Mouse (Mus musculus) liver, embryonic 15.5 days (tissue): ENCODE results near the gene Ltbp1. TPM values are rescaled to one million over a fixed set of nuclear protein-coding genes. Genes with fewer than 3 reads are reported as not detected.

Source experiments
- ATAC-seq: fragments of 200-750 bp; cut with Nextera tagmentation; 2 replicates; pipeline ENCODE4 v1.8.0; 2017; ENCODE audit warnings: moderate number of reproducible peaks, mild to moderate bottlenecking, moderate library complexity; ENCODE audit not compliant: insufficient read depth
- H3K27ac ChIP-seq: fragments of 300-500 bp; sonication (generic); replicated peaks from 2 replicates; pipeline ENCODE4 v1.5.1; 2015; ENCODE audit warnings: mild to moderate bottlenecking, inconsistent platforms
- H3K27me3 ChIP-seq: fragments of 300-500 bp; sonication (generic); 2 replicates; pipeline ENCODE4 v1.6.1; 2015; ENCODE audit warnings: mild to moderate bottlenecking, inconsistent platforms
- H3K36me3 ChIP-seq: fragments of 300-500 bp; sonication (generic); replicated peaks from 2 replicates; pipeline ENCODE4 v1.6.1; 2015; ENCODE audit warnings: moderate library complexity, mild to moderate bottlenecking, inconsistent platforms
- H3K4me1 ChIP-seq: fragments of 300-500 bp; sonication (generic); replicated peaks from 2 replicates; pipeline ENCODE4 v1.6.1; 2015; ENCODE audit warnings: inconsistent platforms
- H3K4me2 ChIP-seq: fragments of 300-500 bp; sonication (generic); 2 replicates; pipeline ENCODE4 v1.6.1; 2015; ENCODE audit warnings: moderate library complexity, mild to moderate bottlenecking, inconsistent platforms
- H3K4me3 ChIP-seq: fragments of 300-500 bp; sonication (generic); replicated peaks from 2 replicates; pipeline ENCODE4 v1.5.1; 2015; ENCODE audit warnings: mild to moderate bottlenecking, inconsistent platforms
- H3K9ac ChIP-seq: fragments of 300-500 bp; sonication (generic); 2 replicates; pipeline ENCODE4 v1.6.1; 2015; ENCODE audit warnings: moderate library complexity, mild to moderate bottlenecking, inconsistent platforms
- H3K9me3 ChIP-seq: fragments of 300-500 bp; sonication (generic); replicated peaks from 2 replicates; pipeline ENCODE4 v1.6.1; 2016; ENCODE audit warnings: inconsistent platforms
- WGBS: fragments of 180-500 bp; shearing (Covaris S2); methylation state at CpG from one replicate; pipeline ENCODE4 v1.1.7; 2015; ENCODE audit warnings: mixed read lengths; ENCODE audit not compliant: insufficient replicate concordance; 5-methylcytosine and 5-hydroxymethylcytosine counted together
- polyA plus RNA-seq: library from polyadenylated mRNA; unstranded; fragments of >200 nt; fragmentation: Nextera tagmentation; extraction: Ambion mirVana; gene quantifications from 2 replicates; pipeline ENCODE4 v1.2.1, GENCODE M21; 2015

Ltbp1 gene
- polyA plus RNA-seq: 1.8 and 1.9 TPM in 2 replicates

DNA sequence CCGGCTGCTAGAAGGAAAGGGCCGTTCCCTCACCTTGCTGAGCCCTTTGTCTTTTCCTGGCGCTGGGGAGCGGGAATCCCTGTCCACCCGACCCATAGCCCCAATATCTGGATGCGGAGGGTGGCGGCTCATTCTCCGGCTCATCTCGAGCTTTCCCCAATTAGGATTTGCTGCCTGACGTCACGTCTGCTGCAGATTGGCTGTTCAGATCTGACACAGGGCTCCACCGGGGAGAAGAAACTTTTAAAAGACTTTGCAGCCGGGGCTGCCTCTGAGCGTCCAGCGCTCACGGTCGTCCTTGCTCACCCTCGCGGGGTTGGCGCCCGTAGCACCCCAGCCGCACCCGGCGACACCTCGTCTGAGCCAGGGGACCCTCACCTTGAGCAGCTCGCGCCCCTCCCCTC is at the start of gene Ltbp1:
Ltbp1 (plus strand) TSS at position 288 of the 404 bp plus-strand sequence.
- ATAC-seq: peak; percentile 71
- peak within 1 kb of the TSS; percentile 37 for H3K9ac ChIP-seq
- peak within 1 kb of the TSS; percentile 90 for H3K4me2 ChIP-seq
- H3K36me3 ChIP-seq: no peaks in the 10 kb centered on the region
- H3K4me1 ChIP-seq: peaks cover 20% of the 10 kb centered on the region
- no peaks in the 10 kb centered on the region for H3K9me3 ChIP-seq
- H3K27me3 ChIP-seq: peaks cover 30% of the 10 kb centered on the region
- H3K4me3 ChIP-seq: peak within 1 kb of the TSS; percentile 62
- 0% methylated on average over 26 of the region's 27 CpGs for WGBS
- no peak within 1 kb of the TSS for H3K27ac ChIP-seq

- no peak overlapping the region for H3K27ac ChIP-seq
- 55% methylated on average over 6 of the region's 6 CpGs for WGBS
- no peak for ATAC-seq
These were observed 45.7 kb upstream of the Ltbp1 start for GRCm38 (mm10) chr17:74959481-74960245.

GRCm38 (mm10) chr17:74963222-74963621 is 42.1 kb upstream of the Ltbp1 start:
- H3K27ac ChIP-seq: no peak overlapping the region
- 39% methylated on average over 8 of the region's 8 CpGs for WGBS
- H3K9me3 ChIP-seq: no peaks in the 10 kb centered on the region

More at GRCm38 (mm10) chr17:74959481-74960245, 45.7 kb upstream of the Ltbp1 start:
- Histone ChIP-seq H3K9ac (no peak overlapping the region), H3K9me3 (no peaks in the 10 kb centered on the region), H3K36me3 (no peaks in the 10 kb centered on the region), H3K4me2 (no peak overlapping the region), H3K4me3 (no peak overlapping the region), H3K27me3 (no peaks in the 10 kb centered on the region), H3K4me1 (no peaks in the 10 kb centered on the region)

GRCm38 (mm10) chr17:74963861-74964260 is 41.5 kb upstream of the Ltbp1 start:
- ATAC-seq: no peak
- H3K36me3 ChIP-seq: no peaks in the 10 kb centered on the region
- peaks cover 9% of the 10 kb centered on the region for H3K4me1 ChIP-seq
- H3K9ac ChIP-seq: no peak overlapping the region
- H3K4me3 ChIP-seq: no peak overlapping the region
- 44% methylated on average over 3 of the region's 3 CpGs for WGBS
- H3K27ac ChIP-seq: no peak overlapping the region
- H3K27me3 ChIP-seq: no peaks in the 10 kb centered on the region
- no peaks in the 10 kb centered on the region for H3K9me3 ChIP-seq
- no peak overlapping the region for H3K4me2 ChIP-seq

More at GRCm38 (mm10) chr17:74963222-74963621, 42.1 kb upstream of the Ltbp1 start:
- no peak overlapping the region for H3K4me3 ChIP-seq
- H3K27me3 ChIP-seq: no peaks in the 10 kb centered on the region
- H3K36me3 ChIP-seq: no peaks in the 10 kb centered on the region
- ATAC-seq: no peak
- peaks cover 2% of the 10 kb centered on the region for H3K4me1 ChIP-seq
- no peak overlapping the region for H3K4me2 ChIP-seq
- H3K9ac ChIP-seq: no peak overlapping the region

DNA sequence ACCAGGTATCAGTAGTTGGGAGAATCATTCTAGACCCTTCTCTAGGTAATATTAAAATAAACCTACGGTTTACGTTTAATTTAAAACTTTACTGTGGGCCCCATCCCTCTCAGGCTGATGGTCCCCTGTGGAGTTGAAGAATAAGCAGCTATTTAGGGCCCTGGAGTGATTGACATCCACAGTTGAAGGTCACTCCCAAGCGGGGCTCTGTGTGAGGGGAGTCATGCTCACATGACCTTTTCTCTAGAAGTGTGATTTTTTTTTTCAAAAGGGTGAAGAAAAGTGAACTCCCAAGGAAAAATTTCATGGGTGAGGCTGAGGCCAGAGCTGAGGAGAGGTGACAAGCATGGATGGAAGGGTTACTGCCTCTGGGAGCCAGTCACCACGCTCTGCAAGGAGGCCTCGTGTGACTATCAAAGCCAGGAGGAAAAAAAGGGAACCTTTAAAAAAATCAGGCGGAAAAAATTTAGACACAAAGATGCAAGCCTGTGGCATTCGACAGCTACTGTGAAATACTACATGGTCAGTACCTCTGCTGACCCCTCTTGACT is 38.0 kb upstream of the Ltbp1 start:
- H3K27me3 ChIP-seq: no peaks in the 10 kb centered on the region
- H3K9ac ChIP-seq: no peak overlapping the region
- no peak overlapping the region for H3K4me2 ChIP-seq
- no peak for ATAC-seq
- H3K4me1 ChIP-seq: peaks cover 10% of the 10 kb centered on the region
- H3K27ac ChIP-seq: no peak overlapping the region
- H3K36me3 ChIP-seq: no peaks in the 10 kb centered on the region
- H3K4me3 ChIP-seq: no peak overlapping the region
- H3K9me3 ChIP-seq: no peaks in the 10 kb centered on the region
- WGBS: 51% methylated on average over 7 of the region's 7 CpGs

GRCm38 (mm10) chr17:74968152-74968712 is 37.1 kb upstream of the Ltbp1 start:
- Histone ChIP-seq H3K36me3 (no peaks in the 10 kb centered on the region), H3K4me3 (no peak overlapping the region), H3K9ac (no peak overlapping the region), H3K27me3 (no peaks in the 10 kb centered on the region), H3K9me3 (no peaks in the 10 kb centered on the region), H3K4me1 (peaks cover 10% of the 10 kb centered on the region), H3K27ac (no peak overlapping the region), H3K4me2 (peak overlapping the region; percentile 39)
- ATAC-seq: no peak
- 18% methylated on average over 9 of the region's 9 CpGs for WGBS

DNA sequence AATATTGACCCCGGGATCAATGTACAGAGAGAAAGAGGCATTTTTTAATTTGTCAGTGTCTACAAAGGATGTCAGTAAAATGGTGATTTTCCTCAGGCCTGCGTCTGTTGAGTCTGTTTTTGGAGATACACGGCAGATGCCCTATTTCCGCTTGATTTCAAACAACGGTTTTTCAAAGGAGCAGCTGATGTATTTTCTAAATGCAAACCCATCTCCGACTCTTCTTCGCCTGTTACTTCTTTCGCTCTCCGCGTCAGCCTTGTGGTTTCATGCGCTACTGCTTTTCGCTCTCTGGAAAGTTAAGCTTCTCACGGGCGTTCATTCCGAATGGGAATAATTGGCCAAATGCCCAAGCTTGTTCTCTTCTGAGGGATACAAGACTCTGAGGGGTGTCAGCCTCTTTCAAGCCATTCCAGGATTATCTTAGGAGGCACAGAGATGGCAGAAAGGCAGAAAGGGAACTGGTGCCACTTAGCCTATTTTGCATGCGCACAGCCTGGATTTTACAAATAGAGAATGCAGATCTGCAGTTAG is 36.6 kb upstream of the Ltbp1 start:
- Histone ChIP-seq H3K27ac (no peak overlapping the region), H3K9ac (no peak overlapping the region), H3K4me3 (no peak overlapping the region), H3K9me3 (no peaks in the 10 kb centered on the region), H3K36me3 (no peaks in the 10 kb centered on the region), H3K4me2 (no peak overlapping the region), H3K27me3 (no peaks in the 10 kb centered on the region), H3K4me1 (peaks cover 10% of the 10 kb centered on the region)
- WGBS: 64% methylated on average over 16 of the region's 16 CpGs
- ATAC-seq: no peak

DNA sequence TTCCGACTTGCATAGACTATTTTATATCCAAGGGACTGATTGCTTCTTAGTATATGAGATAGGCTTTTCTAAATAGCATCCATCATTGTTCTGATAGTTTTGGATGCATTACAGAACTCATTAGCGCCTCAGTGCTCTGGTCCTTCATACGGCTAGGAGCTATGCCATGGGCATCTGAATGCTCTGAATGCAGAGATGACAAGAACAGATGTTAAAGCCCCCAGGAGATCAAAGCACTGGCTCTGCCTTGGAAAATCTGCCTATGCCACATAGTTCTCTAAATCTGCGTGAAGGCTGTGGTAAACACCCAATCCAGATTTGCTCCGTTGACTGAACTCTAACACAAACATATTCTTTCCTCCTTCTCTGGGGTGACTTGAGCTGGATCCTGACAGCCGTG is 30.2 kb upstream of the Ltbp1 start:
- no peak overlapping the region for H3K4me2 ChIP-seq
- no peak for ATAC-seq
- H3K9ac ChIP-seq: no peak overlapping the region
- H3K27me3 ChIP-seq: no peaks in the 10 kb centered on the region
- no peak overlapping the region for H3K4me3 ChIP-seq
- no peak overlapping the region for H3K27ac ChIP-seq
- H3K36me3 ChIP-seq: no peaks in the 10 kb centered on the region
- H3K9me3 ChIP-seq: no peaks in the 10 kb centered on the region
- WGBS: 73% methylated on average over 6 of the region's 6 CpGs
- H3K4me1 ChIP-seq: no peaks in the 10 kb centered on the region

DNA sequence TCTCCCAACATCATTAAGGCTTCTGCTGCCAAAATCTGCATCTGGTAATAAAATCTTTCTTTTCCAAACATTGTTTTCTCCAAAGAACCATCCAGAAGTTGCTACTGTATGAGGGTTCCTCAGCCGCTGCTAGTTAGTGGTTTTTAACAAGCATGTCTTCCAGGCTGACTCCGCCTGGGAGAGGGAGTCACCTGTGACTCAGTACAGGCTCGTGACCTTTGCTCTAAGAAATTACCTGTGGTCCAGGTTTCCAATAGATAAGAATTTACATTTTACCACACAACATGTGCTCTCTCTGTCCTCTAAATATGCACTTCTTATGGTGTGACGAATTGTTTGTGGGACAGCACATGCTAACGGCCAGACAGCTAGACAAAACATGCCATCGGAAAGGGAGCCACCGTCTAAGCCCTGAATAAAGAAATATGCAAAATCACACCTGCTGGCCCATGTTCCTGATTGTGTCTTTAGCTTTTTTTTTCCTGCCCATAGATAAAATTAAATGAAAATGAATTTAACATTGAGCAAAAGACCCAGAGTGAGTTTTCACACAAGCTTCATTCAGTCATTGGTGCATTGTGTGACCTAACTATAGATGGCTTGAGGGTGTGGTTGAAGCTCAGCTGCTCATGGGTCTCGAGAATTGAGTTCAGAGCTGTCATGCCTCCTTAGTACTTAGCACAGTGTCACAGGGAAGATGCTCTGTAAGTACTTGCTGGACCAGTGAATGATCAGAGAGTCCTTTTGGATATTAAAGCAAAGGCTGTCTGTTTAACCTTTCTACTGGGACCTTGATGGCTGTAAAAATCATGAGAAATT is 29.0 kb upstream of the Ltbp1 start:
- Histone ChIP-seq H3K4me1 (no peaks in the 10 kb centered on the region), H3K27me3 (no peaks in the 10 kb centered on the region), H3K9me3 (no peaks in the 10 kb centered on the region), H3K9ac (no peak overlapping the region), H3K27ac (no peak overlapping the region), H3K4me2 (no peak overlapping the region), H3K4me3 (no peak overlapping the region), H3K36me3 (no peaks in the 10 kb centered on the region)
- no peak for ATAC-seq
- WGBS: 62% methylated on average over 8 of the region's 8 CpGs

- 68% methylated on average over 8 of the region's 8 CpGs for WGBS
- no peaks in the 10 kb centered on the region for H3K9me3 ChIP-seq
- H3K4me2 ChIP-seq: no peak overlapping the region
- no peaks in the 10 kb centered on the region for H3K36me3 ChIP-seq
- no peaks in the 10 kb centered on the region for H3K4me1 ChIP-seq
- no peak for ATAC-seq
- H3K27ac ChIP-seq: no peak overlapping the region
- H3K9ac ChIP-seq: no peak overlapping the region
- no peak overlapping the region for H3K4me3 ChIP-seq
- no peaks in the 10 kb centered on the region for H3K27me3 ChIP-seq
These were observed 25.6 kb upstream of the Ltbp1 start for GRCm38 (mm10) chr17:74979767-74980166.

DNA sequence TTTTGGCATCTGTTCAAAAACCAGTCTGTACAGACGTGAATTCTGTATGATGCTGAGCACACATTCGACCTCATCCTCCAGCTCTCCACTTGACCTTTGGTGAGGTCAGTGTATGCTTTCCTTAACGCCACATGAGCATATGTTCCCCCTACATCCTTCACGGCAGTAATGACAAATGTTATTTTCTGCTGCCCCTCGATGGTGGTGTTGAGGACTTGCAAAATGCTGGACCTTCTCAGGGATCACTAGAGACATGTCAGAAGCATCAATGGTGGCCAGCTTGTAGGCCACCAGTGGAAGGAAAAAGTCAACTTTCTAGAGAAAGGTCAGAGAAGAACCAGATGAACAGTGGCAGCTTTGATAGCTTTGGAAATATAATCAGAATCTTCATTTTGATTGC is 23.7 kb upstream of the Ltbp1 start:
- no peaks in the 10 kb centered on the region for H3K4me1 ChIP-seq
- no peaks in the 10 kb centered on the region for H3K9me3 ChIP-seq
- no peak overlapping the region for H3K27ac ChIP-seq
- no peak overlapping the region for H3K9ac ChIP-seq
- H3K27me3 ChIP-seq: no peaks in the 10 kb centered on the region
- WGBS: 57% methylated on average over 5 of the region's 5 CpGs
- no peak overlapping the region for H3K4me2 ChIP-seq
- ATAC-seq: no peak
- H3K4me3 ChIP-seq: no peak overlapping the region
- no peaks in the 10 kb centered on the region for H3K36me3 ChIP-seq
